Mouse (Mus musculus) olfactory bulb, adult 2 months (tissue): ENCODE measurements around the gene Stk32c.

Experiments used
- CTCF ChIP-seq: fragments of 200-500 bp; IDR thresholded peaks from 2 replicates; pipeline ENCODE4 v1.5.1; 2012; ENCODE audit warnings: low read depth, mild to moderate bottlenecking, low read length, moderate library complexity; ENCODE audit not compliant: insufficient read depth
- POLR2A ChIP-seq: fragments of 200-500 bp; IDR thresholded peaks from 2 replicates; pipeline ENCODE4 v1.6.1; 2012; ENCODE audit warnings: mild to moderate bottlenecking, low read depth, low read length, moderate library complexity; ENCODE audit not compliant: insufficient read depth

DNA sequence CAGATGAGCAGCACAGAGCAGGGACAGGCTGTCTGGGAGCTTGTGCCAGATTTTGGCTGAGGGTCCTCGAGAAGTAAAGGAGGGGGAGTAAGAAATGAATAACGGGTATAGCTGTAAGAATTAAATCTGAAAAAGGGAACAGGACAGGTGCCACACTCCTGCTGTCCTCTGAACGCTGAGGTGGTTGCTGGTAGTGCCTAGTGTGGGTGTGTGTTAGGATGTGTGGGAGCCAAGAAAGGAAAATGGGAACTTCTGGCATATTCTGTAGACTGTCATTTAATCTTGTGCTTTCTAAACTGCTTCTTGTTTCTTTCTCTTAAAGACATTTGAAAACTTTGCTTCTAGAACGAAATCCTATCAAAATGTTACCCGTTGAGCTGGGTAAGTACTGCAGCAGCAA, 8.0 kb upstream of the Stk32c start:
- TF ChIP-seq CTCF (no peak), POLR2A (no peak)
